Mouse (Mus musculus) midbrain, embryonic 10.5 days (tissue): ENCODE measurements around the gene Mrpl50. TPM values are rescaled to one million over a fixed set of nuclear protein-coding genes. Genes with fewer than 3 reads are reported as not detected.
"Not testable (repeated sequence)": the region's sequence is repeated elsewhere in the genome, so short reads cannot be mapped to it uniquely, and the experiment has no call there.

Source experiments
- DNase-seq: peaks from one replicate; pipeline ENCODE4 v3.0.0-alpha.2; 2017; ENCODE audit warnings: low spot score
- H3K27ac ChIP-seq: fragments of 300-500 bp; sonication (generic); replicated peaks from 2 replicates; pipeline ENCODE4 v1.5.1; 2016; ENCODE audit warnings: mild to moderate bottlenecking
- H3K27me3 ChIP-seq: fragments of 300-500 bp; sonication (generic); 2 replicates; pipeline ENCODE4 v1.6.1; 2016; ENCODE audit warnings: low read depth, mild to moderate bottlenecking; ENCODE audit not compliant: poor library complexity, severe bottlenecking
- H3K36me3 ChIP-seq: fragments of 300-500 bp; sonication (generic); 2 replicates; pipeline ENCODE4 v1.6.1; 2016; ENCODE audit warnings: mild to moderate bottlenecking, moderate library complexity
- H3K4me1 ChIP-seq: fragments of 300-500 bp; sonication (generic); 2 replicates; pipeline ENCODE4 v1.6.1; 2016
- H3K4me3 ChIP-seq: fragments of 300-500 bp; sonication (generic); 2 replicates; pipeline ENCODE4 v1.5.1; 2016; ENCODE audit warnings: mild to moderate bottlenecking, moderate library complexity
- H3K9me3 ChIP-seq: fragments of 300-500 bp; sonication (generic); replicated peaks from 2 replicates; pipeline ENCODE4 v1.6.1; 2016; ENCODE audit warnings: mild to moderate bottlenecking
- WGBS: fragments of 180-500 bp; shearing (Covaris S2); methylation state at CpG from one replicate; pipeline ENCODE4 v1.1.7; 2016; 5-methylcytosine and 5-hydroxymethylcytosine counted together
- polyA plus RNA-seq: library from polyadenylated mRNA; unstranded; fragments of >200 nt; fragmentation: Nextera tagmentation; extraction: Ambion mirVana; gene quantifications from 2 replicates; pipeline ENCODE4 v1.2.1, GENCODE M21; 2016

The Mrpl50 gene
- polyA plus RNA-seq, 1 experiment from 2014 or later: 85.6 TPM

GRCm38 (mm10) chr4:49536671-49537070 lies 15.8 kb upstream of the Mrpl50 start:
- WGBS: 90% methylated on average over 4 of the region's 4 CpGs
- H3K4me3 ChIP-seq: no peak overlapping the region
- H3K27me3 ChIP-seq: no peaks in the 10 kb centered on the region
- peaks cover 10% of the 10 kb centered on the region for H3K36me3 ChIP-seq
- H3K4me1 ChIP-seq: no peaks in the 10 kb centered on the region
- no peaks in the 10 kb centered on the region for H3K9me3 ChIP-seq
- DNase-seq: no peak
- no peak overlapping the region for H3K27ac ChIP-seq

- Histone ChIP-seq H3K27me3 (no peaks in the 10 kb centered on the region), H3K36me3 (peaks cover 18% of the 10 kb centered on the region), H3K9me3 (no peaks in the 10 kb centered on the region), H3K4me1 (no peaks in the 10 kb centered on the region), H3K27ac (no peak overlapping the region), H3K4me3 (no peak overlapping the region)
- WGBS: 93% methylated on average over 4 of the region's 4 CpGs
- DNase-seq: no peak
Measured at GRCm38 (mm10) chr4:49535675-49536294, 14.9 kb upstream of the Mrpl50 start.

- Histone ChIP-seq H3K4me3 (no peak overlapping the region), H3K4me1 (no peaks in the 10 kb centered on the region), H3K27me3 (no peaks in the 10 kb centered on the region), H3K36me3 (peaks cover 25% of the 10 kb centered on the region), H3K27ac (no peak overlapping the region), H3K9me3 (peaks cover 6% of the 10 kb centered on the region)
- no peak for DNase-seq
- 87% methylated on average over 3 of the region's 3 CpGs for WGBS
Measured at GRCm38 (mm10) chr4:49535036-49535435, 14.1 kb upstream of the Mrpl50 start.

DNA sequence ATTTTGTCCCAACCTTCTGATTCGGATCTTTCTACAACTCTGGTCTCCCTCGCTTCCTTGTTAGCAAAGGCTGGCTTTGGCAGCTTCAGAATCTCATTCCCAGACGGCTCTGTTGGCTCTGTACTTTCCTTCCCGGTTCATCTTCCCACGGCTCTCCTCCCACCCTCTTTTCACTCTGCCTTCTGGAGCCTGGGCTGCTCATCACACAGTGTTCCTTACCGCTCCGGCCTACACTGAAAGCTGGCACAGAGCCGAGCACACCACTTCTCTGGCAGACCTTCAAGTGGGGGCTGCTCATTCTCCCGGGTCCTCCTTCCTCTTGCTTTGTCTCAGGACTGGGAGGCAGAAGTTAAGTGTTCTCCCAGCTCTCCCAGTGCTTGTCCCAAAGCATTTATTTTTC lies 1.7 kb upstream of the Mrpl50 start:
- Histone ChIP-seq H3K4me1 (peaks cover 29% of the 10 kb centered on the region), H3K9me3 (no peaks in the 10 kb centered on the region), H3K36me3 (peaks cover 55% of the 10 kb centered on the region), H3K4me3 (peak overlapping the region; percentile 14; the same call in 1 of the 2 replicates), H3K27me3 (no peaks in the 10 kb centered on the region), H3K27ac (no peak overlapping the region)
- DNase-seq: no peak
- WGBS: 91% methylated on average over 9 of the region's 9 CpGs

DNA sequence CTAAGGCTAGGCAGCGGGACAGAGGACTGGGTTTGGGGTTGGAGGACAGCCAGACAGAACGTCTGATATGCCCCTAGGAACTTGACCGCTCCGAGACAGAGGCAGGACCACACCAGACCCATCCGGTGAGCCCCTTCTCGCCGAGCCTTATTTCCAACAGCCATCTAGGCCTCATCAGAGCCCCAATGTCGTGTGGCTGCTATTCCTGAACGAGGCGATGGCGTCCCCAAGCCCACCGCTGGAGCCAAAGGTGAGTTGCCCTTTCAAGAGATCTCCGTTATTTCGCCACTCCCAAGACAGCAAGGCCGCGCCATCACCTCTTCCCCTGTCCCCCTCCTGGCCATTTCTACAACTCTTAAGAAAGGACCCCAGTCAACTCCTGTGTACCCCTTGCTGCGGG lies 453 bp upstream of the Mrpl50 start:
- Histone ChIP-seq H3K9me3 (no peaks in the 10 kb centered on the region), H3K27ac (peak overlapping the region; percentile 90), H3K36me3 (peaks cover 50% of the 10 kb centered on the region)

GRCm38 (mm10) chr4:49519476-49519875 lies 1.4 kb downstream of the Mrpl50 start:
- H3K27me3 ChIP-seq: no peaks in the 10 kb centered on the region
- DNase-seq: no peak
- H3K4me3 ChIP-seq: peak overlapping the region; percentile 75
- 75% methylated on average over 5 of the region's 5 CpGs for WGBS
- H3K4me1 ChIP-seq: peaks cover 29% of the 10 kb centered on the region
- no peaks in the 10 kb centered on the region for H3K9me3 ChIP-seq
- H3K27ac ChIP-seq: no peak overlapping the region
- H3K36me3 ChIP-seq: peaks cover 42% of the 10 kb centered on the region

More for the DNA sequence above, 453 bp upstream of the Mrpl50 start:
- under 1% methylated on average over 17 of the region's 17 CpGs for WGBS
- Histone ChIP-seq H3K27me3 (no peaks in the 10 kb centered on the region), H3K4me3 (peak overlapping the region; percentile 75), H3K4me1 (peaks cover 29% of the 10 kb centered on the region)
- no peak for DNase-seq

GRCm38 (mm10) chr4:49514441-49514840 lies 6.5 kb downstream of the Mrpl50 start:
- Histone ChIP-seq H3K4me3 (no peak overlapping the region), H3K4me1 (peaks cover 6% of the 10 kb centered on the region), H3K27ac (no peak overlapping the region), H3K27me3 (no peaks in the 10 kb centered on the region), H3K9me3 (no peaks in the 10 kb centered on the region), H3K36me3 (peaks cover 49% of the 10 kb centered on the region)
- DNase-seq: no peak
- WGBS: 96% methylated on average over 6 of the region's 6 CpGs

- no peak for DNase-seq
- Histone ChIP-seq H3K4me3 (no peak overlapping the region), H3K9me3 (no peaks in the 10 kb centered on the region), H3K4me1 (no peaks in the 10 kb centered on the region), H3K36me3 (peaks cover 39% of the 10 kb centered on the region), H3K27ac (no peak overlapping the region), H3K27me3 (no peaks in the 10 kb centered on the region)
- 86% methylated on average over 4 of the region's 4 CpGs for WGBS
Measured at GRCm38 (mm10) chr4:49512636-49513035, 8.3 kb downstream of the Mrpl50 start.

- not testable (repeated sequence) for H3K27ac ChIP-seq, H3K4me3 ChIP-seq, H3K4me1 ChIP-seq, H3K9me3 ChIP-seq, H3K27me3 ChIP-seq, DNase-seq
- peaks cover 31% of the 10 kb centered on the region for H3K36me3 ChIP-seq
- 88% methylated on average over 1 of the region's 1 CpGs for WGBS
Measured at GRCm38 (mm10) chr4:49510236-49510835, 10.6 kb downstream of the Mrpl50 start.

DNA sequence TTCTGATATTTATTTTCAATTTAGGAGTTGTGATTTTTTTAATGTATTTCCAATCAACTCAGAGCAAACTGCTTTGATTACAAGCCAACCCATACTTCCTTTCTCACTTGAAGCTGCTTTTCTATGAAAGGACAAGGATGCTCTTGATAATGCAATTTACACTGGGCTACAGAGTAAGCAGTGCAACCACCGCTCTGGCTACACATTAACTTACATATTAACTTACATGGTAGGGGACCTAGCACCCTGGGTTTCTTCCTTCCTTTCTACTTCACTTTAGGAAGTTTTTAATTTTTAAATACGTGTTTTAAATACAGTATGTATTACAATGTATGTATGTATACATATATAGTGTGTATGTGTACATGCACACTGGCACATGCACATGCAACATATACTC lies 11.7 kb downstream of the Mrpl50 start:
- no peaks in the 10 kb centered on the region for H3K4me1 ChIP-seq
- peaks cover 24% of the 10 kb centered on the region for H3K36me3 ChIP-seq
- H3K27me3 ChIP-seq: no peaks in the 10 kb centered on the region
- no peak for DNase-seq
- no peak overlapping the region for H3K4me3 ChIP-seq
- WGBS: 90% methylated on average over 2 of the region's 2 CpGs
- H3K27ac ChIP-seq: no peak overlapping the region
- no peaks in the 10 kb centered on the region for H3K9me3 ChIP-seq

- no peaks in the 10 kb centered on the region for H3K9me3 ChIP-seq
- no peaks in the 10 kb centered on the region for H3K27me3 ChIP-seq
- no peaks in the 10 kb centered on the region for H3K36me3 ChIP-seq
- WGBS: 85% methylated on average over 3 of the region's 3 CpGs
- H3K4me1 ChIP-seq: no peaks in the 10 kb centered on the region
- H3K4me3 ChIP-seq: no peak within 1 kb of the TSS
- no peak within 1 kb of the TSS for H3K27ac ChIP-seq
- DNase-seq: no peak
Measured at GRCm38 (mm10) chr4:49506386-49506785, 14.5 kb downstream of the Mrpl50 start, which contains the start of gene Baat. Gene Baat, minus strand, starts transcription at chr4:49506557.

DNA sequence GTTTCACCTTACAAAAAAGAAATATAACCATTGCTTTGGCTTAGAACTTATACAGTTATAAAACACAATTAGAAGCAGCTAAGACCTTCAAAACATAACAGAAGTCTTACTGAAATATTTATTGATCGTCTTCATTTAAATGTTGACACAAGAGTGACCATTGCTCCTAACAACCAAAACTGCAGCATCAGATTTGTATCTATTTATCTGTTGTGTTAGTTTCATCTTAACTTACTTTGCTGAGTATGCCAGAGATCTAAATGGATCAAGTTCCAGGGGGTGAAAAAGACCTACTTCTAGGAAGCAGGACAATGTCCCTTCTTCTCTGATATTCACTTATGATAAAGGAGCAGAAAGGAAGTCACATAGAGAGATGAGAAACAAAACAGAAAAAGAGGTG lies 17.3 kb downstream of the Mrpl50 start:
- no peaks in the 10 kb centered on the region for H3K36me3 ChIP-seq
- no peak for DNase-seq
- H3K9me3 ChIP-seq: no peaks in the 10 kb centered on the region
- H3K4me3 ChIP-seq: no peak overlapping the region
- no peak overlapping the region for H3K27ac ChIP-seq
- WGBS: 96% methylated on average over 1 of the region's 1 CpGs
- H3K27me3 ChIP-seq: no peaks in the 10 kb centered on the region
- no peaks in the 10 kb centered on the region for H3K4me1 ChIP-seq

- not testable (repeated sequence) for H3K4me3 ChIP-seq, H3K4me1 ChIP-seq, DNase-seq, H3K9me3 ChIP-seq, H3K36me3 ChIP-seq, H3K27ac ChIP-seq, H3K27me3 ChIP-seq
- WGBS: 82% methylated on average over 3 of the region's 3 CpGs
Measured at GRCm38 (mm10) chr4:49485934-49486650, 34.8 kb downstream of the Mrpl50 start.
